Mouse (Mus musculus) adrenal gland, postnatal 10 days (tissue): ENCODE measurements at regions not wholly inside any gene's neighbourhood (a gene's known extent, or its start where the extent isn't known, plus 50 kb on each side); places are given as distances from the start of the nearest gene placed in this dataset.

Experiments
- DNase-seq: peaks from one replicate; pipeline ENCODE4 v3.0.0; 2021; ENCODE audit warnings: mixed read lengths

DNA sequence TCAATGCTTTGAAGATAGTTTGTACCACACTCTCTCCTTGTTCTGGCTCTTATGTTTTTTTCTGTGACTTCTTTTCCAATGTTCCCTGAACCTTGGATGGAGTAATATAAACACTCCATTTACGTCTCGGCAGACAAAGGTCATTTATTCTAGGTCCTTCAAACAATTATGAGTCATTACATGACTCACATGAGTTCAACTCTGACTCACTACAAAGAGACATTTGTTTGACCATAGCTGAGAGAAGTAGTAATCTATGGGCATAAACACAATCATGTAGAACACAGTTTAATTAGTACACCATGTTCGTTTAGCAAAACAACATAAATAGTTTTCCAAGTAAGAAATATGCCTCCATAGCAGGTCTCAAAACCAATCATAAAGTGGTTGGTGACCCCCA lies 59.6 kb upstream of the Hmgcll1 start:
- DNase-seq = no peak

DNA sequence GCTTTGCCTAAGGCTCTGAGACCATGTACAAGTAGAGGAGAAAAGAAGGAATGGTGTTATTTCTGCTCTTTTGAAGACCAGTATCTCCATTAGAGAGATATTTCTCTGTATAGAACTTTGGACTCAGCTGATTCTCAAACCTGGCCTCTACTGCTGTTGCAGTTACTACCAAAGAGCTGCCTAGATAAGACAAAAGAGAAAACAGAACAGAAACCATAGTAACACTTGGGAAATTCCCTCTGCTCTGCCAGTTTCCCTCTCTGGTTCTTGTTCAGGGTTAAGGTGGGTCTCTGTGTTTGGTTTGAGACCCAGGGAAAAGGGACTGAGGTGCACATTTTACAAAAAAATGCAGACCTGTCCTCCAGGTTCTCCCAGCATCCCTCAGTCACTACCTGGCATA lies 58.3 kb upstream of the Hmgcll1 start:
- DNase-seq = no peak

DNA sequence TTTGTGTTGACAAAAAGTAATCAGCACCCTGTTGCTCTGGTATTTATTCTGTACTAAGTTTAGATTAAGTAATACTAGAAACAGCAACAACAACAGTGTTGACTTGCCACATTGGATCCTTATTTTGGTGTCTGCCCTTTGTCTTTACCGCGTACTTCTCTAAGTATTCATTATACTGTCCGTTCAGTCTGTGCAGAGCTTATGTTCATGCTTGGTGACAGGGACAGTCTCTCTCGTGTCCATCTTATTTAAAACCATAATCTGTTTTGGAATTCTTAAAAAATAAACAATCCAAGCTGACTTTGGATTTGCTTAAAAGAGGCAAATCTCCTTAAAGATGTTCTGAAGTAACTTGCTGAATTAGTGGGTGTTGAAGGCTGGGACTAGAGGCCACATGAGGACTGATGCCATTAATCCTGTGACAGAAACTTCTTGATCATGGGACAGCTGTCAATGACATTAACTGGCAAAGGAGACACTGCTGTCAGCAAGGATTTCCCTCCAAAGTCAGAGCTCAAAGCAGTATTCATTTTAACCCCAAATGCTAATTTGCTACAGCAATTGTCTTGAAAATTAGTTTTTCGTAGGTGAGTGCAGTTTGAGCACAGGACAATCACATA lies 55.8 kb upstream of the Hmgcll1 start:
- no peak for DNase-seq

DNA sequence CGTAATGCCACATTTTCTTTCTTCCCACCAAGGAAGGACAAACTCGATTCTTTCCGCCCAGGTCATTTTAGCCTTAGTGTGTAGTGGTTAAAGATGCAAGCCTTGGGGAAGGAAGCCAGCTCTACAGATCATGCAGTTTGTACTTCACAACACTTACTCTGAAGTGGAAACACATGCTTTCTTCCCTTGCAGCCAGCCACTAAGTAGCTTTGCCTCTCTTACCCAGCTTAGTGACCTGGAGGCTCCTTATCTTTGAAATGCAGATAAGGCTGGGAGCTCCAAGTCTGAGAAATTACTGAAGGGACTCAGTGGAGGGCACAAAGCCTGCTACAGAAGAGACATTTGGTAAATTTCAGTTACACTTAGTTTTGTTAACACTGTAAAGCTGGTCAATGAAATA lies 54.9 kb upstream of the Hmgcll1 start:
- DNase-seq = peak; percentile 14

DNA sequence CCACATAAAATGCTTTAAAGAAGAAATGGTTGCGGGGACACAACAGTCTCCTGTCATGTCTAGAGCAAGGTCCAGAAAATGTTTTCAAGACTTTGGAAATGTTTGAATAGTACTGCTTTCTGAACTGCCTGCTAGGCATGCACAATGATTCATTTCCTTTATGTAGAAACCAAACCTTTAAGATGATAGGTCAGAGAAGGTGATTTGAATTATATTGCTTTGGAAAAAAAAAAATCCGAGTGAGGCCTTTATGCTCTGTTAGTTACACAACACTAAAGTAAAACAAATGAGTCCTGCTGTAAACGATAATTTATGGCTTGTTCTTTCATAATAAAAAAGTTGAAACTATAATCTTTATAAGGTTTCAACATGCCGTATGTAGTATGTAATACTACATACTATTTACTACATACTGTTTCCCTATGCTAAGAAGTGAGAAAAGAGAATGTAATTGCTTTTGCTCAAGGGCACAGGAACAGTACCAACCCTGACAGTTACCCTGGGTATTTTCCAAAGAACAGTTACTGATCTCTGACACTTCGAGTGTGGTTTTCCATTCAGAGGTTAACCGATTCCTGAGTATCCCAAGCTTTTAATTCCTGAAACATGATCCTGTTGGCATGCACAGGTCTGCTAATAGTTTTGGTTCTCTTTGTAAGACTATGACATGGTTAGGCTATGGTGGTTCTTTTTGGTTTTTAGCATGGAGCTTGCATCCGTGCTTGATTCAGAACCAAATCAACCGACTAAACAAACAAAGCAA lies 53.9 kb upstream of the Hmgcll1 start:
- DNase-seq = no peak
